Mouse (Mus musculus) midbrain, embryonic 14.5 days (tissue): ENCODE data around the gene Fam167b. TPM values are rescaled to one million over a fixed set of nuclear protein-coding genes. Genes with fewer than 3 reads are reported as not detected.

Experiments
- ATAC-seq: fragments of 200-750 bp; cut with Nextera tagmentation; 2 replicates; pipeline ENCODE4 v1.8.0; 2017; ENCODE audit warnings: moderate number of reproducible peaks, moderate library complexity; ENCODE audit not compliant: low FRiP score, low TSS enrichment
- DNase-seq: peaks from one replicate; pipeline ENCODE4 v3.0.0-alpha.2; 2015
- H3K27ac ChIP-seq: fragments of 300-500 bp; sonication (generic); replicated peaks from 2 replicates; pipeline ENCODE4 v1.5.1; 2014; ENCODE audit warnings: mild to moderate bottlenecking, low read depth, low read length, moderate library complexity
- H3K27me3 ChIP-seq: fragments of 300-500 bp; sonication (generic); 2 replicates; pipeline ENCODE4 v1.6.1; 2014; ENCODE audit warnings: low read length, control low read depth, mixed read lengths; ENCODE audit not compliant: control insufficient read depth, insufficient read depth
- H3K36me3 ChIP-seq: fragments of 300-500 bp; sonication (generic); 2 replicates; pipeline ENCODE4 v1.6.1; 2014; ENCODE audit warnings: low read length, control low read depth; ENCODE audit not compliant: control insufficient read depth, insufficient read depth
- H3K4me1 ChIP-seq: fragments of 300-500 bp; sonication (generic); 2 replicates; pipeline ENCODE4 v1.6.1; 2014; ENCODE audit warnings: mild to moderate bottlenecking, antibody characterized with exemption, low read length, control low read depth; ENCODE audit not compliant: control insufficient read depth, insufficient read depth
- H3K4me2 ChIP-seq: fragments of 300-500 bp; sonication (generic); 2 replicates; pipeline ENCODE4 v1.6.1; 2014; ENCODE audit warnings: mild to moderate bottlenecking, low read length, moderate library complexity
- H3K4me3 ChIP-seq: fragments of 300-500 bp; sonication (generic); replicated peaks from 2 replicates; pipeline ENCODE4 v1.5.1; 2014; ENCODE audit warnings: low read depth, low read length
- H3K9ac ChIP-seq: fragments of 300-500 bp; sonication (generic); replicated peaks from 2 replicates; pipeline ENCODE4 v1.6.1; 2014; ENCODE audit warnings: mild to moderate bottlenecking, low read length, moderate library complexity
- H3K9me3 ChIP-seq: fragments of 300-500 bp; sonication (generic); 2 replicates; pipeline ENCODE4 v1.6.1; 2016; ENCODE audit warnings: low read length, control low read depth, mixed read lengths; ENCODE audit not compliant: control insufficient read depth
- whole genome bisulfite sequencing: fragments of 180-500 bp; shearing (Covaris S2); extraction: QIAGEN DNeasy Blood & Tissue Kit; methylation state at CpG from one replicate; pipeline ENCODE4 v1.1.7; 2014; 5-methylcytosine and 5-hydroxymethylcytosine counted together
- polyA plus RNA-seq: library from polyadenylated mRNA; unstranded; fragments of >200 nt; fragmentation: Nextera tagmentation; extraction: Ambion mirVana; gene quantifications from 2 replicates; pipeline ENCODE4 v1.2.1, GENCODE M21; 2014

Fam167b gene
- polyA plus RNA-seq, 1 experiment from 2014 or later = 0.24 TPM

DNA sequence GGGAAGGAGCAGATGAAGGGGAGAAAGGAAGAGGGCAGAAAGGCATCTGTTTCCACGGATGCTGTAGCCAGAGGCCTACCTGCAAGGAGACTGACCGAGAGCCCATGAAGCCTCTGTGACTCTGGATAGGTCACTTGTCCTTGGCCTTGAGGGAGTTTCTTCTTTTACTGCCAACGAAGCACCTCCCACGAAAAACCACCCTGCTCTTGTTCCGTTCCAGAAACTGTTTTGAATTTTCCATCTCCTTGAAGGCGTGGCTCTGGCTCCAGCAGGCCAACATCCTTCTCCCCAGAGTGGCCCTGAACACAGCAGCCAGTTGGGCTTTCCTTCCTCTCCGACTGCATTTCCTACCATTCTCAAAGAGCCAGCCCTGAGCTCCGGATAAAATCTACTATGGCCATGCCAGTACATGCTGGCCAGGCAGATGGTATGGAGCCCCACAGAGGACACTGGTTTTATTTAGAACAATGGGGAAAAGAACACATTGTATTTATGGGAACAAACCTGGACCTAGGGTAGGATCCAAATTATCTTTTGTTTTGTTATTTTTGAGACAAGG lies 43.0 kb upstream of the Fam167b start:
- H3K9ac ChIP-seq = peak overlapping the region; percentile 9; the same call in 1 of the 2 replicates
- no peak overlapping the region for H3K27ac ChIP-seq
- H3K4me2 ChIP-seq = 0 out of 2 replicates have a peak overlapping the region, but pooled peaks have one; percentile 2
- H3K4me3 ChIP-seq = no peak overlapping the region
- 86% methylated on average over 8 of the region's 8 CpGs for WGBS
- H3K4me1 ChIP-seq = peaks cover 39% of the 10 kb centered on the region
- DNase-seq = no peak
- H3K36me3 ChIP-seq = peaks cover 15% of the 10 kb centered on the region
- no peaks in the 10 kb centered on the region for H3K27me3 ChIP-seq
- no peak for ATAC-seq
- H3K9me3 ChIP-seq = no peaks in the 10 kb centered on the region

DNA sequence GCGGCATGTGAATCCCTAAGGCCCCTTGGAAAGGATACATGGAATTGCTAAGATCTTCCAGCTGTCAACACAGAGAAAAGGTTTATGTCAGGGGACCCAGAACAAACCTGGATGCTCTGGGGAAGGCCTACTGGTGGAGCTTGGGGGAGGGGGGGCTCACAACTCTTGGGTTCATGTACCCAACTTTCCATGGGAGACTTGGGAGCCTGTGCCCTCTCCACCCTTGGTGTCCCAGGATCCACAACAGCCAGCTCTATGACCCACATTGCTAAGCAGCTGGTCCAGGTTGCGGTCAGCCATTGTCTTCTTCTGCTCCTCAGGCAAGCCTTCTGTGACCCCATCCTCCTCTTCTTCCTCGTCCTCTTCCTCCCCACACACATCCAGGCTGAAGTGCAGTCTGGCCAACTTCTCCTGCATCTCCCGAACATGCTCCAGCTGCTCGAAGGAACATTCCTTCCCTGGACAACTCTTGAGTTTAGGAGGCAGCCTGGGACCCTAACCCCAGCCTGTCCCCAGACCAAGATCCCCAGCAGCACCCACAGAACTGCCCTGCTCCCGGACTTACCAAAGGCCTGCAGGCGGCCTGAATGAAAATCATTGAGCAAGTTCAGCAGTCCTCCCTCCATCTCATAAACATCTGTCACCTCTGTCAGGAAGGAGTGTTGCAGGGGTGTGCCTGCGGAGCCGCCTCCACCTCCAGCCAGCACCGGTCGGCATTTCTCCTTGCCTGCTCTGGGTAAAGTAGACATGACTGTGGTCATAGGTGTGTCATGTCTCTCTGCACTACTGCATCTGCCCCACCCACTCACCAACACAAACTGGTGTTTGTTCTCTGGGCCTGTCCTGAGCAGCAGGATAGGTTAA lies 42.3 kb upstream of the Fam167b start:
- H3K27ac ChIP-seq = no peak overlapping the region; the same call in 1 of the 2 replicates
- 0 out of 2 replicates have a peak overlapping the region, but pooled peaks have one; percentile 2 for H3K4me2 ChIP-seq
- no peaks in the 10 kb centered on the region for H3K9me3 ChIP-seq
- 91% methylated on average over 11 of the region's 11 CpGs for WGBS
- DNase-seq (no peak), ATAC-seq (no peak)
- peaks cover 37% of the 10 kb centered on the region for H3K4me1 ChIP-seq
- H3K4me3 ChIP-seq = no peak overlapping the region
- peaks cover 15% of the 10 kb centered on the region for H3K36me3 ChIP-seq
- peak overlapping the region; percentile 9; the same call in 1 of the 2 replicates for H3K9ac ChIP-seq
- no peaks in the 10 kb centered on the region for H3K27me3 ChIP-seq

GRCm38 (mm10) chr4:129618786-129619691 lies 40.7 kb upstream of the Fam167b start, which contains the start of gene Iqcc:
Gene Iqcc, minus strand, starts transcription at chr4:129619099.
- peaks cover 14% of the 10 kb centered on the region; the same call in 1 of the 2 replicates for H3K36me3 ChIP-seq
- H3K4me2 ChIP-seq = peak within 1 kb of the TSS; percentile 81
- peak within 1 kb of the TSS; percentile 91 for H3K27ac ChIP-seq
- peak within 1 kb of the TSS; percentile 58 for H3K4me3 ChIP-seq
- no peaks in the 10 kb centered on the region for H3K9me3 ChIP-seq
- WGBS = 4% methylated on average over 43 of the region's 44 CpGs
- no peaks in the 10 kb centered on the region for H3K27me3 ChIP-seq
- peaks cover 25% of the 10 kb centered on the region for H3K4me1 ChIP-seq
- peak; percentile 98 for DNase-seq
- peak; percentile 91 for ATAC-seq
- H3K9ac ChIP-seq = peak within 1 kb of the TSS; percentile 82

GRCm38 (mm10) chr4:129618031-129618430 lies 39.7 kb upstream of the Fam167b start:
- Histone ChIP-seq H3K9ac (no peak overlapping the region), H3K4me2 (peak overlapping the region; percentile 81), H3K27me3 (no peaks in the 10 kb centered on the region), H3K9me3 (no peaks in the 10 kb centered on the region), H3K4me3 (peak overlapping the region; percentile 58), H3K27ac (peak overlapping the region; percentile 91; the same call in 1 of the 2 replicates), H3K36me3 (peaks cover 14% of the 10 kb centered on the region; the same call in 1 of the 2 replicates), H3K4me1 (peaks cover 25% of the 10 kb centered on the region)
- ATAC-seq = no peak
- DNase-seq = no peak
- 97% methylated on average over 5 of the region's 5 CpGs for WGBS

GRCm38 (mm10) chr4:129617121-129617641 lies 38.8 kb upstream of the Fam167b start:
- no peaks in the 10 kb centered on the region for H3K9me3 ChIP-seq
- H3K4me2 ChIP-seq = no peak overlapping the region
- H3K9ac ChIP-seq = no peak overlapping the region
- H3K27ac ChIP-seq = no peak overlapping the region
- H3K4me3 ChIP-seq = no peak overlapping the region
- peaks cover 14% of the 10 kb centered on the region; the same call in 1 of the 2 replicates for H3K36me3 ChIP-seq
- ATAC-seq (no peak), DNase-seq (no peak)
- WGBS = 94% methylated on average over 7 of the region's 7 CpGs
- no peaks in the 10 kb centered on the region for H3K27me3 ChIP-seq
- peaks cover 16% of the 10 kb centered on the region for H3K4me1 ChIP-seq

GRCm38 (mm10) chr4:129616631-129617030 lies 38.3 kb upstream of the Fam167b start:
- no peak overlapping the region for H3K9ac ChIP-seq
- no peak overlapping the region for H3K4me3 ChIP-seq
- WGBS = 93% methylated on average over 3 of the region's 3 CpGs
- DNase-seq (no peak), ATAC-seq (no peak)
- no peak overlapping the region for H3K4me2 ChIP-seq
- H3K9me3 ChIP-seq = no peaks in the 10 kb centered on the region
- no peaks in the 10 kb centered on the region for H3K27me3 ChIP-seq
- no peak overlapping the region for H3K27ac ChIP-seq
- H3K4me1 ChIP-seq = peaks cover 11% of the 10 kb centered on the region
- H3K36me3 ChIP-seq = peaks cover 14% of the 10 kb centered on the region; the same call in 1 of the 2 replicates

DNA sequence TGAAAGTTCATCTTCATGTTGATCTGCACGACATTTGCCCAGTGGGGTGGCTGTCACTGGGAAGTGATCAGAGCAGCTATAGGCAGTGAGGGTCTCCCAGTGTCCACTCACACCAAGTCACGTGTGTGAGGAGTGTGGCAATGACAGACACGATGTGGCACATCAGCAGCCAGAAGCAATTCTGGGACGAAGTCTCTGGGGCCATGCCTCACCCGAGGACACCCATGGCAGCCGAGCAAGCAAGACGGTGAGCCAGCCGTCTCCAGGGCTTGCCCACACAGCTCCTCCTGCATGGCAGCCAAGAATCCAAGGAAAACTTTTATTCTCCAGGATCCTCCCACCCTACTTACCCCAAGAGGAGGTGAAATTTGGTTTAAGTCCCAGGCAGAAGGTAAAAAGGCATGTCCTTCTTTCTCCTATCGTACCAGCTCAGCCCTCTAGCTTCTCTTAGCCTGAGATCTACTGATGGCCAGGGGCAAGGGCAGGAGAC lies 37.5 kb upstream of the Fam167b start:
- ATAC-seq = no peak

DNA sequence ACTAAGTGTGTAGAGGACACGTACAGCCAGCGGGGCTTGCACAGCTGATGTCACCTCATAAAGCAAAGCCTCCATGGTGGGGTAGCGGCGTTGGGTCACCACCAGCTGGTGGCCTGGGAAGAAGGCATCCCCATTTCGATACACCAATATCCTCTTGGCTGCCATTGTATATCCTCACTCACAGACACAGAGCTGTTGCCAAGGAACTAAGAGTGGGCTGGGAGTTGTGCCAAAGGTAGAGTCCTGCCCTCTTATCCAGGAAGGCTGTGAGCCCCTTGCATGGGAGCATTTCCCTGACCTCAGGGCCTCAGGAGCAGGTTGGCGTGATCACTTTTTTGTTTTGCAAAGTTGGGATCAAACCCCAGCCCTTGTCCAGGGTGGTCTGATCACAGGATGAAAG lies 35.7 kb upstream of the Fam167b start, which contains the start of gene Dcdc2b:
Gene Dcdc2b (minus strand): TSS at position 165 of the 400 bp plus-strand sequence.
- no peak within 1 kb of the TSS for H3K27ac ChIP-seq
- H3K36me3 ChIP-seq = peaks cover 25% of the 10 kb centered on the region
- no peak within 1 kb of the TSS for H3K9ac ChIP-seq
- H3K4me1 ChIP-seq = peaks cover 8% of the 10 kb centered on the region
- H3K27me3 ChIP-seq = no peaks in the 10 kb centered on the region
- ATAC-seq = no peak
- no peak within 1 kb of the TSS for H3K4me3 ChIP-seq
- 87% methylated on average over 6 of the region's 6 CpGs for WGBS
- H3K9me3 ChIP-seq = no peaks in the 10 kb centered on the region
- DNase-seq = peak; percentile 30
- H3K4me2 ChIP-seq = no peak within 1 kb of the TSS

More for the DNA sequence above, 37.5 kb upstream of the Fam167b start:
- Histone ChIP-seq H3K4me1 (peaks cover 8% of the 10 kb centered on the region), H3K36me3 (peaks cover 14% of the 10 kb centered on the region; the same call in 1 of the 2 replicates), H3K27ac (no peak overlapping the region), H3K27me3 (no peaks in the 10 kb centered on the region), H3K4me3 (no peak overlapping the region), H3K9ac (no peak overlapping the region), H3K4me2 (no peak overlapping the region), H3K9me3 (no peaks in the 10 kb centered on the region)
- no peak for DNase-seq
- WGBS = 88% methylated on average over 9 of the region's 9 CpGs
